Mouse (Mus musculus): ENCODE data around the gene Fbp1.

DNA sequence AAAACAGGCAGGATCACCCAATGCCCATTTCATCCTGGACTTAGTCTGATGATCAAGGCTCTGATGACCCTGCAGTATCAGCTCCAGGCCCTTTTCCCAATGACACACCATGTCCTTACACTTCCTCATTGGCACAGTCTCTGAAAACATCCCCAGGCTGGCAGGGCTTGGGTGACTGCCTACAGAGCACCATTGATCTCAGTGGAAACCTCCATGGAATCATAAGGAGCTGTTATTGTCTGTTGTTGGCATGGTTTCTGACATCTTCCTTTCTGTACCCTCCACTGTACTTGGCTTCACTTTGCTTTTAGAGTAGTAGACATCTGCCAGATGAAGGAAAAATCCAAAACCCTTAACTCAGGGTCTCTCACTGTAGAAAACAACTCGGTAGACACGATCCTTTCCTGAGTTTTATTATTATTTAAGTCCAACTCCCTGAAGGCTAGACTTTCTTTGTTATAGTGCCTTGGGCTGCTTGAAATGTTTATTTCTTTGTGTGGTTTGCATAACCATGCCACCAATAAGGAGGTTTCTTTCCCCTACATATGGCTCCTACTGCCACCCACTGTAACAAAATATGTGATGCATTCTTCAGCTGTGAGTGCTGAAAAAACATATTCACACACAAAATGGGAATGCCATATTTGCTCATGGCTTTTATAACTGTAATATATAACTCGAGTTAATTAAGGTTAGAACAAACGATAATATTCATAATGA lies 10.0 kb upstream of the Fbp1 start:
- TF ChIP-seq CTCF (IDR thresholded peaks at IDR 0.05; ENCODE audit: low read depth, low read length) (no peak), GATA1 (IDR thresholded peaks at IDR 0.05; ENCODE audit: borderline replicate concordance, low read length) (no peak), POLR2AphosphoS5 (IDR thresholded peaks at IDR 0.05; ENCODE audit: insufficient replicate concordance, low read depth, low read length) (no peak), TAL1 (conservative IDR thresholded peaks at IDR 0.05; ENCODE audit: low read depth, low read length) (no peak), GATA2 (IDR thresholded peaks at IDR 0.05; ENCODE audit: borderline replicate concordance, low read depth, low read length) (no peak)
